Mouse (Mus musculus) stomach, postnatal 0 days (tissue): ENCODE results near the gene Pced1a. TPM values are rescaled to one million over a fixed set of nuclear protein-coding genes. Genes with fewer than 3 reads are reported as not detected.
A peak's percentile ranks its signal among the peaks of the same experiment; 100 is the strongest.

ENCODE experiments used
- ATAC-seq: fragments of 200-750 bp; cut with Nextera tagmentation; 2 replicates; pipeline ENCODE4 v1.8.0; 2017; ENCODE audit not compliant: low FRiP score, low TSS enrichment
- DNase-seq: peaks from one replicate; pipeline ENCODE4 v3.0.0-alpha.2; 2016; ENCODE audit warnings: low spot score
- H3K27ac ChIP-seq: fragments of 300-500 bp; sonication (generic); replicated peaks from 2 replicates; pipeline ENCODE4 v1.5.1; 2014; ENCODE audit warnings: mild to moderate bottlenecking, control low read depth
- H3K27me3 ChIP-seq: fragments of 300-500 bp; sonication (generic); 2 replicates; pipeline ENCODE4 v1.6.1; 2014; ENCODE audit warnings: low read length; ENCODE audit not compliant: control insufficient read depth, insufficient read depth
- H3K36me3 ChIP-seq: fragments of 300-500 bp; sonication (generic); 2 replicates; pipeline ENCODE4 v1.6.1; 2014; ENCODE audit warnings: low read length, mixed read lengths; ENCODE audit not compliant: control insufficient read depth, insufficient read depth
- H3K4me1 ChIP-seq: fragments of 300-500 bp; sonication (generic); replicated peaks from 2 replicates; pipeline ENCODE4 v1.6.1; 2014; ENCODE audit warnings: antibody characterized with exemption; ENCODE audit not compliant: control insufficient read depth, insufficient read depth
- H3K4me2 ChIP-seq: fragments of 300-500 bp; sonication (generic); replicated peaks from 2 replicates; pipeline ENCODE4 v1.6.1; 2014; ENCODE audit warnings: low read depth, mild to moderate bottlenecking, control low read depth, moderate library complexity
- H3K4me3 ChIP-seq: fragments of 300-500 bp; sonication (generic); 2 replicates; pipeline ENCODE4 v1.5.1; 2014; ENCODE audit warnings: low read depth, low read length, control low read depth
- H3K9ac ChIP-seq: fragments of 300-500 bp; sonication (generic); 2 replicates; pipeline ENCODE4 v1.6.1; 2014; ENCODE audit warnings: mild to moderate bottlenecking, low read length, control low read depth, mixed read lengths
- H3K9me3 ChIP-seq: fragments of 300-500 bp; sonication (generic); 2 replicates; pipeline ENCODE4 v1.6.1; 2016; ENCODE audit warnings: low read length; ENCODE audit not compliant: control insufficient read depth
- CTCF ChIP-seq: IDR thresholded peaks from 2 replicates; pipeline ENCODE4 v1.5.1; 2016; ENCODE audit warnings: antibody characterized with exemption, low read depth, mild to moderate bottlenecking, moderate library complexity
- EP300 ChIP-seq: optimal IDR thresholded peaks from 2 replicates; pipeline ENCODE3; 2016; ENCODE audit warnings: antibody characterized with exemption
- WGBS: fragments of 180-500 bp; shearing (Covaris S2); extraction: QIAGEN DNeasy Blood & Tissue Kit; methylation state at CpG from one replicate; pipeline ENCODE4 v1.1.7; 2014; 5-methylcytosine and 5-hydroxymethylcytosine counted together
- polyA plus RNA-seq: library from polyadenylated mRNA; unstranded; fragments of >200 nt; fragmentation: Nextera tagmentation; extraction: Ambion mirVana; gene quantifications from 2 replicates; pipeline ENCODE4 v1.2.1, GENCODE M21; 2015

Pced1a gene
- polyA plus RNA-seq, 1 experiment from 2014 or later, result 4.4 TPM

DNA sequence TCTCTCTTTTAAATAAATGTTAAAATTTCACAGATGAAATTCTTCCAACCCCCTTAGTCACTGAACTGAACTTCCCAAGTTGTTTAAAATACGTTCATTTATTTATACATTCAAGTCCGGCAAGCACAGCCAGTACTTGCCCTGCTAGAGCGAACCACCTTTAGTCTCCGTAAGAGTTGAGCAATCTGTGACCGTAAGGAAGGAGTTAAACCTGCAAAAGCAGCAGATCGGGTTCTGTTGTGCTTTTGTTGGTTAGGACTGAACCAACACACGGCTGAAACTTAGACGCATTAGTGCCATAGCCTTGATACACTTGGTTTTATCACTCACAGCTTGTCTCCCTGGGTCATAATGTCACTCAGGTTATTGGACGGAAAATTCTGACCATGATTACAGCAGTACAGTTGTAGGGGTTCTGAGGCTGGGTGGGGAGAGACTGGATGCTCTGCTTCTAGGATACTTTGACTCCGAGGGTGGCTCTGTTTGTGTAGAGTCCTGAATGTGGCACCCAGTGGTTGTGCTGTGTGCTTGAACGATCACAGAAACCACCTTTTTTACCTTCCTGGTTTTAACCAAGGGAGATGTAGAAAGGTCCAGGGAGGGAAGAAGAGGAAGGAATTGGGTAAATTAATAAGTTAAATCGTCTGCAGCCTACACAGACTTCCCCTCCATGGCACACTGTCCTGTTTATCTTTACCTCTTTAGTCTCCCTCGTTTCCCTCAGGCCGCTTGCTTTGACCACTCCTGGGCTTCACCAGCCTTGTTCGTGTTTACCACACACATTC lies 37.0 kb upstream of the Pced1a start:
- Histone ChIP-seq H3K4me2 (peak overlapping the region; percentile 35), H3K36me3 (no peaks in the 10 kb centered on the region), H3K4me3 (no peak overlapping the region), H3K9me3 (no peaks in the 10 kb centered on the region), H3K9ac (no peak overlapping the region), H3K27me3 (no peaks in the 10 kb centered on the region), H3K4me1 (0 out of 2 replicates have a peak, but pooled peaks cover 2% of the 10 kb centered on the region), H3K27ac (peak overlapping the region; percentile 65)
- no peak for ATAC-seq
- 33% methylated on average over 15 of the region's 15 CpGs for WGBS
- no peak for DNase-seq
- TF ChIP-seq EP300 (no peak), CTCF (no peak)

- Histone ChIP-seq H3K9me3 (no peaks in the 10 kb centered on the region), H3K27me3 (no peaks in the 10 kb centered on the region), H3K36me3 (no peaks in the 10 kb centered on the region), H3K4me2 (no peak overlapping the region), H3K4me3 (no peak overlapping the region), H3K27ac (no peak overlapping the region), H3K9ac (no peak overlapping the region), H3K4me1 (0 out of 2 replicates have a peak, but pooled peaks cover 2% of the 10 kb centered on the region)
- no peak for DNase-seq
- 86% methylated on average over 3 of the region's 3 CpGs for WGBS
- no peak for TF ChIP-seq EP300
- no peak for TF ChIP-seq CTCF
- no peak for ATAC-seq
Measured at GRCm38 (mm10) chr2:130459576-130459975, 35.1 kb upstream of the Pced1a start.

DNA sequence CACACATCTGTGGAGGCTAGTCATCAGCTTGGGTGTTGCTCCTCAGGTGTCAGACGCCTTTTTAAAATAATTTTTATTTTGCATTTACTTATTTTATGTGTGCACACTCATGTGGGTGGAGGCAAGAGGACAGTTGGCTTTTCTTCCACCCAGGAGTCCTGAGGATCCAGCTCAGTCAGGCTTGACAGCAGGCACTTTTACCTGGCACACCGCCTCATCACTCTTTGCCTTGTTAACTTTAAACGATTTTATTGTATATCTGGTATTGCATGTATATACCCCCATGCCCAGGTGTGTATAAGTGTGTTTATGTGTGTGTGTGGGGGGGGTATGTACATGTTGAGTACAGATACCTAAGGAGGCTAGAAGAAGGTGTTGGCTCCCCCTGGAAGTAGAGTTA lies 33.4 kb upstream of the Pced1a start:
- WGBS, result 78% methylated on average over 3 of the region's 3 CpGs
- TF ChIP-seq EP300 (no peak), CTCF (no peak)
- H3K9ac ChIP-seq, result no peak overlapping the region

DNA sequence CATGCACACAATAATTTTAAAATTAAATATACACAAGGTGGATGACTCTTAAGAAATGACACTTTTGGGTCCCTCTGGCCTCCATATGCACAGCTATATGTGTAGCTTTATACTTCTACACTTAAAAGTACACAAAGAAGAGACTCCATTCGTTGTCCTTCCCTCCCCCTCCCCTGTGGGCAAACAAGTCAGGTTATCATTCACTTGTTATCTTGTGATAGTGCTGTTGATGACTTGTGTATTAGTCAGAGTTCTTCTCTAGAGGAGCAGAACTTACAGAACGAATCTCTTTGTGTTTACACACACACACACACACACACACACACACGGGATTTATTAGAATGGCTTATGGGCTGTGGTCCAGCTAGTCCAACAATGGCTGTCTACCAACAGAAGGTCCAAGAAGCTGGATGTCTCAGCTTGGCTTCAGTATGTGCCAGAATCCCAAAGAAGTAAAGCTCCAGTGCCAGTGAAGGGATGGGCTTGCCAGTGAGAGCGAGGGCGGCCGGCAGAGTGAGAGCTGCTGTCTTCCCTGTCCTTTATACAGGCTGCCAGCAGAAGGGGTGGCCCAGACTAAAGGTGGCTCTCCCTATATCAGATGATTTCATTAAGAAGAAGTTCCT lies 30.4 kb upstream of the Pced1a start:
- H3K4me1 ChIP-seq, result peaks cover 6% of the 10 kb centered on the region; the same call in 1 of the 2 replicates

More for the DNA sequence above, 33.4 kb upstream of the Pced1a start:
- no peak overlapping the region for H3K27ac ChIP-seq
- H3K4me3 ChIP-seq, result no peak overlapping the region
- no peak for ATAC-seq
- H3K36me3 ChIP-seq, result no peaks in the 10 kb centered on the region
- H3K27me3 ChIP-seq, result no peaks in the 10 kb centered on the region
- DNase-seq, result no peak
- no peaks in the 10 kb centered on the region for H3K9me3 ChIP-seq
- no peak overlapping the region for H3K4me2 ChIP-seq
- 0 out of 2 replicates have a peak, but pooled peaks cover 2% of the 10 kb centered on the region for H3K4me1 ChIP-seq

DNA sequence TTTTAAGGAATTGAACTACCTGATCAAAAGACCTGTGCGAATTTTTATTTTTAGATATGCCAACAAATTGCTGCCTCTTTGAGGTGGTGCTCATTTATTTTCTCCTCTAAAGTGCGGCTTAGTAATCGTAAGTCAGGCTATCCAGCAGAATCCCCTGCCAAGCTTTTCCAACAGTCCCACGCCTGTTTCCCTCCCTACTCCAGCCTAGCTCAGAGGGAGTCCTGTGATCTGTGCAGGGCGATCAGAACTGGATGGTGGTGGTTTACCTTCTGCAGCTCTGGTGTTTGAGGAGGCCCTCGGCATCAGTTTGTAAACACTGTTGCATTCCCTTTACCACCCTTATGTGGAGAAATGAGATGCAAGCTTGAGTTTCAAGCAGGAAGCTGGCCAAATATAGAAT lies 28.9 kb upstream of the Pced1a start:
- WGBS, result 53% methylated on average over 6 of the region's 6 CpGs
- DNase-seq (no peak), ATAC-seq (no peak)
- Histone ChIP-seq H3K4me3 (no peak overlapping the region), H3K4me1 (peaks cover 6% of the 10 kb centered on the region; the same call in 1 of the 2 replicates), H3K4me2 (no peak overlapping the region), H3K27ac (no peak overlapping the region), H3K27me3 (no peaks in the 10 kb centered on the region), H3K9ac (no peak overlapping the region), H3K9me3 (no peaks in the 10 kb centered on the region), H3K36me3 (no peaks in the 10 kb centered on the region)
- no peak for TF ChIP-seq EP300
- no peak for TF ChIP-seq CTCF

More for the DNA sequence above, 30.4 kb upstream of the Pced1a start:
- ATAC-seq (no peak), DNase-seq (no peak)
- Histone ChIP-seq H3K9ac (no peak overlapping the region), H3K4me2 (no peak overlapping the region), H3K27me3 (no peaks in the 10 kb centered on the region), H3K36me3 (no peaks in the 10 kb centered on the region), H3K4me3 (no peak overlapping the region), H3K27ac (no peak overlapping the region), H3K9me3 (no peaks in the 10 kb centered on the region)
- TF ChIP-seq CTCF, result no peak
- no peak for TF ChIP-seq EP300
- 53% methylated on average over 6 of the region's 6 CpGs for WGBS

GRCm38 (mm10) chr2:130452266-130452665 lies 27.8 kb upstream of the Pced1a start:
- Histone ChIP-seq H3K9ac (no peak overlapping the region), H3K36me3 (no peaks in the 10 kb centered on the region), H3K4me3 (no peak overlapping the region), H3K4me2 (no peak overlapping the region), H3K27me3 (no peaks in the 10 kb centered on the region), H3K27ac (no peak overlapping the region), H3K4me1 (peaks cover 6% of the 10 kb centered on the region; the same call in 1 of the 2 replicates), H3K9me3 (no peaks in the 10 kb centered on the region)
- no peak for TF ChIP-seq CTCF
- no peak for TF ChIP-seq EP300
- DNase-seq, result no peak
- no peak for ATAC-seq
- WGBS, result 57% methylated on average over 2 of the region's 2 CpGs
